Mouse (Mus musculus) cortical plate, adult 2 months (tissue): ENCODE measurements at regions not wholly inside any gene's neighbourhood (a gene's known extent, or its start where the extent isn't known, plus 50 kb on each side); places are given as distances from the start of the nearest gene placed in this dataset.

ENCODE experiments used
- CTCF ChIP-seq: fragments of 200-500 bp; IDR thresholded peaks from 2 replicates; pipeline ENCODE4 v1.5.1; 2011; ENCODE audit warnings: mild to moderate bottlenecking, control low read depth, low read length; ENCODE audit not compliant: insufficient read depth; ENCODE audit errors: extremely low read depth
- POLR2A ChIP-seq: fragments of 200-500 bp; IDR thresholded peaks from 2 replicates; pipeline ENCODE4 v1.6.1; 2011; ENCODE audit warnings: mild to moderate bottlenecking, low read length, control low read depth; ENCODE audit not compliant: insufficient read depth; ENCODE audit errors: extremely low read depth

DNA sequence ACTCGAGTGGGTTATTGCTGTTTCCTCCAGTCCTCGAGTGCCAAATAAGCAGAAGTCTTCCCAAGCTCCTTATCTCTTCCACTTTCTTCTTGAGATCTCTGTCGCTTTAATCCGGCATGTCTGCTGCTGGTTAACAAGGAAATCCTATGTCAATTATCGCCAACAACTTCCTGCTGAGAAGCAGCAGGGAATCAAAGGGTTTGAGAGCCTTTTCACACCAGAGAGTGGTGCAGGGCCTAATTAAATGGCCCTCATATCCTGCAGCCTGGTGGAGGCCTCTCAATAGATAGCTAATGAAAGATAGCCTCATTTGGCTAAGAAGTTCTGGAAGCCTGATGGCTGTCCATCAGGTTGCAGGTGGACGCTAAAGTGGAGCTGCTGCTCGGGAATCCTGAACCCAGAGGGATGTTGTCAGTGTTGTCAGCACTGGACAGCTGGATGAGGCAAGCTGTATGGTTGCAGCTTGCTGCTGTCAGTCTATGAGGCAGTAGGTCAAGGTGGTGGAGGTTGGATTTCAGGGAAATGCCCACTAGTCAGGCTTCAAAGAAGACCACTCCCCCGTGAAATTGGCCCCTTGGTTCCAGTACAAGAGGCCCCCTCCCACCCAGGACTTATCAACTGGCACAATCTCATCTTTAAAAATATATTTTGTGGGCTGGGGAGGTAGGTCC, 225.5 kb downstream of the Rab11fip2 start:
- TF ChIP-seq CTCF (no peak), POLR2A (no peak)
